Mouse (Mus musculus): ENCODE results near the gene Gtsf1. TPM values are rescaled to one million over a fixed set of nuclear protein-coding genes. Genes with fewer than 3 reads are reported as not detected.
"Not testable (repeated sequence)": the region's sequence is repeated elsewhere in the genome, so short reads cannot be mapped to it uniquely, and the experiment has no call there.

The Gtsf1 gene
- not detected in 2 replicates for polyA plus RNA-seq (2015; fragmentation: Nextera tagmentation; extraction: Ambion mirVana)

- Histone ChIP-seq H3K9ac (no peak within 1 kb of the TSS), H3K4me3 (replicated peaks) (no peak within 1 kb of the TSS), H3K9me3 (replicated peaks) (no peaks in the 10 kb centered on the region), H3K36me3 (replicated peaks) (no peaks in the 10 kb centered on the region), H3K4me1 (replicated peaks) (no peaks in the 10 kb centered on the region), H3K27me3 (no peaks in the 10 kb centered on the region), H3K4me2 (no peak within 1 kb of the TSS), H3K27ac (replicated peaks) (no peak within 1 kb of the TSS)
- 69% methylated on average over 16 of the region's 16 CpGs for WGBS (ENCODE audit: insufficient replicate concordance)
- ATAC-seq (ENCODE audit: insufficient read depth) = no peak
Measured at GRCm38 (mm10) chr15:103430241-103430640, at the start of gene Gtsf1. Gene Gtsf1, minus strand, starts transcription at chr15:103430470.

GRCm38 (mm10) chr15:103479080-103479606 is 48.9 kb upstream of the Gtsf1 start:
- no peaks in the 10 kb centered on the region for H3K9me3 ChIP-seq (replicated peaks)
- H3K4me1 ChIP-seq (replicated peaks) = no peaks in the 10 kb centered on the region
- H3K27ac ChIP-seq (replicated peaks) = no peak overlapping the region
- no peaks in the 10 kb centered on the region for H3K27me3 ChIP-seq
- no peak overlapping the region for H3K4me3 ChIP-seq (replicated peaks)
- no peak for ATAC-seq (ENCODE audit: insufficient read depth)
- 0 out of 2 replicates have a peak, but pooled peaks cover 3% of the 10 kb centered on the region for H3K36me3 ChIP-seq (replicated peaks)
- no peak overlapping the region for H3K4me2 ChIP-seq
- no peak overlapping the region for H3K9ac ChIP-seq
- WGBS (ENCODE audit: insufficient replicate concordance) = 57% methylated on average over 1 of the region's 1 CpGs

- Histone ChIP-seq H3K4me3 (replicated peaks) (no peak overlapping the region), H3K27ac (replicated peaks) (no peak overlapping the region), H3K36me3 (replicated peaks) (no peaks in the 10 kb centered on the region), H3K9me3 (replicated peaks) (no peaks in the 10 kb centered on the region), H3K27me3 (no peaks in the 10 kb centered on the region), H3K4me1 (replicated peaks) (no peaks in the 10 kb centered on the region), H3K4me2 (no peak overlapping the region), H3K9ac (no peak overlapping the region)
- ATAC-seq (ENCODE audit: insufficient read depth) = no peak
- 71% methylated on average over 5 of the region's 5 CpGs for WGBS (ENCODE audit: insufficient replicate concordance)
Measured at GRCm38 (mm10) chr15:103473769-103474168, 43.5 kb upstream of the Gtsf1 start.

- WGBS (ENCODE audit: insufficient replicate concordance) = 63% methylated on average over 7 of the region's 7 CpGs
- H3K27me3 ChIP-seq = no peaks in the 10 kb centered on the region
- H3K4me3 ChIP-seq (replicated peaks) = no peak overlapping the region
- no peak overlapping the region for H3K27ac ChIP-seq (replicated peaks)
- no peaks in the 10 kb centered on the region for H3K36me3 ChIP-seq (replicated peaks)
- no peaks in the 10 kb centered on the region for H3K4me1 ChIP-seq (replicated peaks)
- no peaks in the 10 kb centered on the region for H3K9me3 ChIP-seq (replicated peaks)
- no peak for ATAC-seq (ENCODE audit: insufficient read depth)
- no peak overlapping the region for H3K4me2 ChIP-seq
- H3K9ac ChIP-seq = no peak overlapping the region
Measured at GRCm38 (mm10) chr15:103473182-103473581, 42.9 kb upstream of the Gtsf1 start.

GRCm38 (mm10) chr15:103472265-103472664 is 42.0 kb upstream of the Gtsf1 start:
- 70% methylated on average over 3 of the region's 3 CpGs for WGBS (ENCODE audit: insufficient replicate concordance)
- ATAC-seq (ENCODE audit: insufficient read depth) = no peak

GRCm38 (mm10) chr15:103471488-103472194 is 41.4 kb upstream of the Gtsf1 start:
- Histone ChIP-seq H3K9ac (no peak overlapping the region), H3K27ac (replicated peaks) (no peak overlapping the region), H3K4me3 (replicated peaks) (no peak overlapping the region), H3K4me2 (no peak overlapping the region), H3K36me3 (replicated peaks) (no peaks in the 10 kb centered on the region), H3K9me3 (replicated peaks) (no peaks in the 10 kb centered on the region), H3K4me1 (replicated peaks) (no peaks in the 10 kb centered on the region), H3K27me3 (no peaks in the 10 kb centered on the region)
- ATAC-seq (ENCODE audit: insufficient read depth) = no peak
- WGBS (ENCODE audit: insufficient replicate concordance) = 73% methylated on average over 7 of the region's 7 CpGs

More at GRCm38 (mm10) chr15:103472265-103472664, 42.0 kb upstream of the Gtsf1 start:
- Histone ChIP-seq H3K27me3 (no peaks in the 10 kb centered on the region), H3K36me3 (replicated peaks) (no peaks in the 10 kb centered on the region), H3K9me3 (replicated peaks) (no peaks in the 10 kb centered on the region), H3K4me2 (no peak overlapping the region), H3K4me3 (replicated peaks) (no peak overlapping the region), H3K27ac (replicated peaks) (no peak overlapping the region), H3K4me1 (replicated peaks) (no peaks in the 10 kb centered on the region), H3K9ac (no peak overlapping the region)

- Histone ChIP-seq H3K4me2 (no peak overlapping the region), H3K9me3 (replicated peaks) (no peaks in the 10 kb centered on the region), H3K4me3 (replicated peaks) (no peak overlapping the region), H3K27me3 (no peaks in the 10 kb centered on the region), H3K4me1 (replicated peaks) (0 out of 2 replicates have a peak, but pooled peaks cover 3% of the 10 kb centered on the region), H3K36me3 (replicated peaks) (no peaks in the 10 kb centered on the region; the same call in 1 of the 2 replicates), H3K27ac (replicated peaks) (no peak overlapping the region), H3K9ac (no peak overlapping the region)
- no peak for ATAC-seq (ENCODE audit: insufficient read depth)
- 45% methylated on average over 7 of the region's 7 CpGs for WGBS (ENCODE audit: insufficient replicate concordance)
Measured at GRCm38 (mm10) chr15:103462539-103463261, 32.4 kb upstream of the Gtsf1 start.

- Histone ChIP-seq H3K4me3 (replicated peaks) (peak overlapping the region; percentile 44), H3K27me3 (no peaks in the 10 kb centered on the region), H3K9ac (no peak overlapping the region), H3K9me3 (replicated peaks) (no peaks in the 10 kb centered on the region), H3K4me2 (peak overlapping the region; percentile 29; the same call in 1 of the 2 replicates), H3K27ac (replicated peaks) (no peak overlapping the region), H3K4me1 (replicated peaks) (no peaks in the 10 kb centered on the region), H3K36me3 (replicated peaks) (no peaks in the 10 kb centered on the region)
- ATAC-seq (ENCODE audit: insufficient read depth) = no peak
- WGBS (ENCODE audit: insufficient replicate concordance) = 38% methylated on average over 6 of the region's 6 CpGs
Measured at GRCm38 (mm10) chr15:103454449-103454848, 24.2 kb upstream of the Gtsf1 start.

- Histone ChIP-seq H3K27ac (replicated peaks) (no peak within 1 kb of the TSS), H3K4me3 (replicated peaks) (peak within 1 kb of the TSS; percentile 44), H3K9me3 (replicated peaks) (no peaks in the 10 kb centered on the region), H3K4me2 (peak within 1 kb of the TSS; percentile 29), H3K36me3 (replicated peaks) (no peaks in the 10 kb centered on the region), H3K27me3 (no peaks in the 10 kb centered on the region), H3K4me1 (replicated peaks) (no peaks in the 10 kb centered on the region), H3K9ac (no peak within 1 kb of the TSS)
- ATAC-seq (ENCODE audit: insufficient read depth) = peak; percentile 68
- 20% methylated on average over 13 of the region's 13 CpGs for WGBS (ENCODE audit: insufficient replicate concordance)
Measured at GRCm38 (mm10) chr15:103453551-103454218, 23.4 kb upstream of the Gtsf1 start, which contains the start of gene Nckap1l. Gene Nckap1l, plus strand, starts transcription at chr15:103453794.

GRCm38 (mm10) chr15:103448369-103448768 is 18.1 kb upstream of the Gtsf1 start, which contains the start of gene Gtsf2:
Gene Gtsf2, minus strand, starts transcription at chr15:103448469.
- no peak within 1 kb of the TSS for H3K4me2 ChIP-seq
- H3K4me3 ChIP-seq (replicated peaks) = no peak within 1 kb of the TSS
- H3K27me3 ChIP-seq = no peaks in the 10 kb centered on the region
- H3K9me3 ChIP-seq (replicated peaks) = no peaks in the 10 kb centered on the region
- no peak within 1 kb of the TSS for H3K27ac ChIP-seq (replicated peaks)
- ATAC-seq (ENCODE audit: insufficient read depth) = no peak
- no peaks in the 10 kb centered on the region for H3K36me3 ChIP-seq (replicated peaks)
- H3K9ac ChIP-seq = no peak within 1 kb of the TSS
- WGBS (ENCODE audit: insufficient replicate concordance) = 51% methylated on average over 3 of the region's 3 CpGs
- H3K4me1 ChIP-seq (replicated peaks) = no peaks in the 10 kb centered on the region

GRCm38 (mm10) chr15:103445966-103446365 is 15.7 kb upstream of the Gtsf1 start:
- not testable (repeated sequence) for H3K4me2 ChIP-seq; ATAC-seq (ENCODE audit: insufficient read depth); H3K27ac ChIP-seq (replicated peaks); H3K9me3 ChIP-seq (replicated peaks); H3K27me3 ChIP-seq; H3K36me3 ChIP-seq (replicated peaks); H3K4me1 ChIP-seq (replicated peaks); H3K4me3 ChIP-seq (replicated peaks); H3K9ac ChIP-seq
- 53% methylated on average over 4 of the region's 4 CpGs for whole genome bisulfite sequencing (ENCODE audit: insufficient replicate concordance)

Data from liver, embryonic 15.5 days (tissue).